Mouse (Mus musculus): ENCODE measurements around the gene Ywhag. TPM values are rescaled to one million over a fixed set of nuclear protein-coding genes. Genes with fewer than 3 reads are reported as not detected.
A peak's percentile ranks its signal among the peaks of the same experiment; 100 is the strongest.

Gene Ywhag
- polyA plus RNA-seq, 1 experiment from 2014 or later: 60.9 TPM

- no peak for ATAC-seq (ENCODE audit: insufficient read depth)
- H3K4me2 ChIP-seq: no peak overlapping the region
- H3K9me3 ChIP-seq (replicated peaks): no peaks in the 10 kb centered on the region
- H3K4me1 ChIP-seq (replicated peaks): peaks cover 4% of the 10 kb centered on the region; the same call in 1 of the 2 replicates
- no peak overlapping the region for H3K9ac ChIP-seq
- peaks cover 49% of the 10 kb centered on the region for H3K27me3 ChIP-seq
- no peak overlapping the region for H3K27ac ChIP-seq (replicated peaks)
- no peaks in the 10 kb centered on the region for H3K36me3 ChIP-seq (replicated peaks)
- WGBS (ENCODE audit: insufficient replicate concordance): 58% methylated on average over 6 of the region's 6 CpGs
- H3K4me3 ChIP-seq (replicated peaks): no peak overlapping the region
These were observed 49.8 kb downstream of the Ywhag start for GRCm38 (mm10) chr5:135884641-135885040.

- Histone ChIP-seq H3K27ac (replicated peaks) (no peak overlapping the region), H3K4me3 (replicated peaks) (no peak overlapping the region)
These were observed 54.8 kb downstream of the Ywhag start for GRCm38 (mm10) chr5:135879449-135880158.

GRCm38 (mm10) chr5:135877831-135878231, 56.6 kb downstream of the Ywhag start:
- no peak overlapping the region for H3K27ac ChIP-seq (replicated peaks)
- under 1% methylated on average over 16 of the region's 16 CpGs for WGBS (ENCODE audit: insufficient replicate concordance)
- no peak for ATAC-seq (ENCODE audit: insufficient read depth)
- H3K9ac ChIP-seq: no peak overlapping the region
- no peaks in the 10 kb centered on the region for H3K9me3 ChIP-seq (replicated peaks)
- peak overlapping the region; percentile 54 for H3K4me2 ChIP-seq
- H3K27me3 ChIP-seq: peaks cover 16% of the 10 kb centered on the region
- H3K4me1 ChIP-seq (replicated peaks): peaks cover 13% of the 10 kb centered on the region
- H3K4me3 ChIP-seq (replicated peaks): peak overlapping the region; percentile 38
- no peaks in the 10 kb centered on the region for H3K36me3 ChIP-seq (replicated peaks)

More at GRCm38 (mm10) chr5:135879449-135880158, 54.8 kb downstream of the Ywhag start:
- peaks cover 8% of the 10 kb centered on the region for H3K27me3 ChIP-seq
- peaks cover 13% of the 10 kb centered on the region for H3K4me1 ChIP-seq (replicated peaks)
- H3K9me3 ChIP-seq (replicated peaks): no peaks in the 10 kb centered on the region
- H3K4me2 ChIP-seq: no peak overlapping the region
- no peak for ATAC-seq (ENCODE audit: insufficient read depth)
- H3K9ac ChIP-seq: no peak overlapping the region
- 43% methylated on average over 13 of the region's 13 CpGs for WGBS (ENCODE audit: insufficient replicate concordance)
- no peaks in the 10 kb centered on the region for H3K36me3 ChIP-seq (replicated peaks)

- peaks cover 23% of the 10 kb centered on the region for H3K27me3 ChIP-seq
- 9% methylated on average over 8 of the region's 8 CpGs for WGBS (ENCODE audit: insufficient replicate concordance)
- H3K9ac ChIP-seq: no peak overlapping the region
- ATAC-seq (ENCODE audit: insufficient read depth): no peak
- H3K36me3 ChIP-seq (replicated peaks): no peaks in the 10 kb centered on the region
- H3K27ac ChIP-seq (replicated peaks): no peak overlapping the region
- H3K4me3 ChIP-seq (replicated peaks): no peak overlapping the region
- peak overlapping the region; percentile 54 for H3K4me2 ChIP-seq
- peaks cover 13% of the 10 kb centered on the region for H3K4me1 ChIP-seq (replicated peaks)
- no peaks in the 10 kb centered on the region for H3K9me3 ChIP-seq (replicated peaks)
These were observed 57.2 kb downstream of the Ywhag start for GRCm38 (mm10) chr5:135877180-135877579.

- no peaks in the 10 kb centered on the region for H3K36me3 ChIP-seq (replicated peaks)
- peaks cover 9% of the 10 kb centered on the region; the same call in 1 of the 2 replicates for H3K4me1 ChIP-seq (replicated peaks)
- no peak overlapping the region for H3K4me2 ChIP-seq
- ATAC-seq (ENCODE audit: insufficient read depth): no peak
- no peak overlapping the region for H3K9ac ChIP-seq
- H3K9me3 ChIP-seq (replicated peaks): no peaks in the 10 kb centered on the region
- no peak overlapping the region for H3K4me3 ChIP-seq (replicated peaks)
- no peak overlapping the region for H3K27ac ChIP-seq (replicated peaks)
- WGBS (ENCODE audit: insufficient replicate concordance): 29% methylated on average over 9 of the region's 9 CpGs
- peaks cover 54% of the 10 kb centered on the region for H3K27me3 ChIP-seq
These were observed 60.7 kb downstream of the Ywhag start for GRCm38 (mm10) chr5:135873753-135874152.

GRCm38 (mm10) chr5:135872996-135873395, 61.4 kb downstream of the Ywhag start:
- no peaks in the 10 kb centered on the region for H3K9me3 ChIP-seq (replicated peaks)
- 10% methylated on average over 16 of the region's 16 CpGs for WGBS (ENCODE audit: insufficient replicate concordance)
- no peak overlapping the region for H3K27ac ChIP-seq (replicated peaks)
- peaks cover 62% of the 10 kb centered on the region for H3K27me3 ChIP-seq
- H3K36me3 ChIP-seq (replicated peaks): no peaks in the 10 kb centered on the region
- H3K4me3 ChIP-seq (replicated peaks): no peak overlapping the region
- no peak overlapping the region for H3K9ac ChIP-seq
- H3K4me1 ChIP-seq (replicated peaks): peaks cover 8% of the 10 kb centered on the region
- no peak overlapping the region for H3K4me2 ChIP-seq
- ATAC-seq (ENCODE audit: insufficient read depth): no peak

- no peak overlapping the region for H3K4me2 ChIP-seq
- H3K4me3 ChIP-seq (replicated peaks): no peak overlapping the region
- ATAC-seq (ENCODE audit: insufficient read depth): no peak
- H3K36me3 ChIP-seq (replicated peaks): no peaks in the 10 kb centered on the region
- H3K9ac ChIP-seq: no peak overlapping the region
- H3K27ac ChIP-seq (replicated peaks): no peak overlapping the region
- no peaks in the 10 kb centered on the region for H3K9me3 ChIP-seq (replicated peaks)
- peaks cover 86% of the 10 kb centered on the region for H3K27me3 ChIP-seq
- H3K4me1 ChIP-seq (replicated peaks): no peaks in the 10 kb centered on the region; the same call in 1 of the 2 replicates
- 64% methylated on average over 5 of the region's 5 CpGs for WGBS (ENCODE audit: insufficient replicate concordance)
These were observed 63.9 kb downstream of the Ywhag start for GRCm38 (mm10) chr5:135870505-135870904.

GRCm38 (mm10) chr5:135869661-135870423, 64.6 kb downstream of the Ywhag start:
- 42% methylated on average over 14 of the region's 14 CpGs for WGBS (ENCODE audit: insufficient replicate concordance)
- Histone ChIP-seq H3K4me1 (replicated peaks) (no peaks in the 10 kb centered on the region; the same call in 1 of the 2 replicates), H3K9ac (no peak overlapping the region), H3K4me3 (replicated peaks) (no peak overlapping the region), H3K27me3 (peaks cover 91% of the 10 kb centered on the region), H3K36me3 (replicated peaks) (no peaks in the 10 kb centered on the region), H3K4me2 (no peak overlapping the region), H3K9me3 (replicated peaks) (no peaks in the 10 kb centered on the region), H3K27ac (replicated peaks) (no peak overlapping the region)
- ATAC-seq (ENCODE audit: insufficient read depth): no peak

GRCm38 (mm10) chr5:135868653-135869052, 65.8 kb downstream of the Ywhag start:
- H3K27me3 ChIP-seq: peaks cover 96% of the 10 kb centered on the region
- ATAC-seq (ENCODE audit: insufficient read depth): no peak
- no peak overlapping the region for H3K4me2 ChIP-seq

GRCm38 (mm10) chr5:135867637-135868593, 66.5 kb downstream of the Ywhag start:
- Histone ChIP-seq H3K4me1 (replicated peaks) (no peaks in the 10 kb centered on the region; the same call in 1 of the 2 replicates), H3K9ac (no peak overlapping the region)

More at GRCm38 (mm10) chr5:135868653-135869052, 65.8 kb downstream of the Ywhag start:
- 3% methylated on average over 27 of the region's 27 CpGs for WGBS (ENCODE audit: insufficient replicate concordance)
- Histone ChIP-seq H3K4me1 (replicated peaks) (no peaks in the 10 kb centered on the region; the same call in 1 of the 2 replicates), H3K9ac (no peak overlapping the region), H3K36me3 (replicated peaks) (no peaks in the 10 kb centered on the region), H3K4me3 (replicated peaks) (no peak overlapping the region), H3K9me3 (replicated peaks) (no peaks in the 10 kb centered on the region), H3K27ac (replicated peaks) (no peak overlapping the region)

More at GRCm38 (mm10) chr5:135867637-135868593, 66.5 kb downstream of the Ywhag start:
- 2% methylated on average over 83 of the region's 89 CpGs for WGBS (ENCODE audit: insufficient replicate concordance)
- Histone ChIP-seq H3K9me3 (replicated peaks) (no peaks in the 10 kb centered on the region), H3K27me3 (peaks cover 91% of the 10 kb centered on the region), H3K36me3 (replicated peaks) (no peaks in the 10 kb centered on the region), H3K27ac (replicated peaks) (no peak overlapping the region), H3K4me2 (peak overlapping the region; percentile 48), H3K4me3 (replicated peaks) (peak overlapping the region; percentile 14; the same call in 1 of the 2 replicates)
- no peak for ATAC-seq (ENCODE audit: insufficient read depth)

All from liver, embryonic 15.5 days (tissue).